Mouse (Mus musculus): ENCODE results near the gene Vps29. TPM values are rescaled to one million over a fixed set of nuclear protein-coding genes. Genes with fewer than 3 reads are reported as not detected.

The Vps29 gene
- polyA plus RNA-seq, 1 experiment = 58.1 TPM

GRCm38 (mm10) chr5:122405537-122405936 lies 51.4 kb downstream of the Vps29 start:
- no peak for DNase-seq
- TF ChIP-seq POLR2A (IDR thresholded peaks at IDR 0.05; ENCODE audit: borderline replicate concordance, extremely low read depth, low read depth, low read length) (no peak), CTCF (IDR thresholded peaks at IDR 0.05; ENCODE audit: insufficient read depth, low read length) (no peak)
- Histone ChIP-seq H3K4me3 (replicated peaks; ENCODE audit: extremely low read depth, low read depth, low read length) (no peak overlapping the region), H3K4me1 (ENCODE audit: control insufficient read depth, insufficient read depth, low read length) (peaks cover 3% of the 10 kb centered on the region)
- 96% methylated on average over 10 of the region's 10 CpGs for WGBS

GRCm38 (mm10) chr5:122409692-122410645 lies 55.8 kb downstream of the Vps29 start:
- 89% methylated on average over 19 of the region's 19 CpGs for WGBS
- DNase-seq = no peak
- TF ChIP-seq POLR2A (IDR thresholded peaks at IDR 0.05; ENCODE audit: borderline replicate concordance, extremely low read depth, low read depth, low read length) = no peak
- TF ChIP-seq CTCF (IDR thresholded peaks at IDR 0.05; ENCODE audit: insufficient read depth, low read length) = no peak
- H3K4me3 ChIP-seq (replicated peaks; ENCODE audit: extremely low read depth, low read depth, low read length) = no peak overlapping the region
- H3K4me1 ChIP-seq (ENCODE audit: control insufficient read depth, insufficient read depth, low read length) = no peaks in the 10 kb centered on the region

GRCm38 (mm10) chr5:122411892-122412291 lies 57.7 kb downstream of the Vps29 start:
- H3K4me1 ChIP-seq (ENCODE audit: control insufficient read depth, insufficient read depth, low read length) = no peaks in the 10 kb centered on the region
- DNase-seq = no peak
- no peak overlapping the region for H3K4me3 ChIP-seq (replicated peaks; ENCODE audit: extremely low read depth, low read depth, low read length)
- 67% methylated on average over 5 of the region's 5 CpGs for WGBS
- TF ChIP-seq CTCF (IDR thresholded peaks at IDR 0.05; ENCODE audit: insufficient read depth, low read length) (no peak), POLR2A (IDR thresholded peaks at IDR 0.05; ENCODE audit: borderline replicate concordance, extremely low read depth, low read depth, low read length) (no peak)

- Histone ChIP-seq H3K4me3 (replicated peaks; ENCODE audit: extremely low read depth, low read depth, low read length) (no peak overlapping the region), H3K4me1 (ENCODE audit: control insufficient read depth, insufficient read depth, low read length) (no peaks in the 10 kb centered on the region)
- whole genome bisulfite sequencing = 32% methylated on average over 6 of the region's 6 CpGs
- no peak for TF ChIP-seq POLR2A (IDR thresholded peaks at IDR 0.05; ENCODE audit: borderline replicate concordance, extremely low read depth, low read depth, low read length)
- no peak for TF ChIP-seq CTCF (IDR thresholded peaks at IDR 0.05; ENCODE audit: insufficient read depth, low read length)
- DNase-seq = no peak
These were observed 58.7 kb downstream of the Vps29 start for GRCm38 (mm10) chr5:122412826-122413225.

- no peaks in the 10 kb centered on the region for H3K4me1 ChIP-seq (ENCODE audit: control insufficient read depth, insufficient read depth, low read length)
- TF ChIP-seq CTCF (IDR thresholded peaks at IDR 0.05; ENCODE audit: insufficient read depth, low read length) (no peak), POLR2A (IDR thresholded peaks at IDR 0.05; ENCODE audit: borderline replicate concordance, extremely low read depth, low read depth, low read length) (no peak)
- 86% methylated on average over 5 of the region's 5 CpGs for WGBS
- no peak for DNase-seq
- H3K4me3 ChIP-seq (replicated peaks; ENCODE audit: extremely low read depth, low read depth, low read length) = no peak overlapping the region
These were observed 60.2 kb downstream of the Vps29 start for GRCm38 (mm10) chr5:122414351-122414750.

Other genes with a start within 250 kb of the Vps29 start
- gene Ccdc63, start 213.5 kb upstream of the Vps29 start, polyA plus RNA-seq (2012; rRNA removed) = 0.14 and 0.27 TPM in 2 replicates
- 67.6 and 81.1 TPM in 2 replicates for gene Ppp1cc, start 196.1 kb upstream of the Vps29 start, polyA plus RNA-seq (2012; rRNA removed)
- 19.6 and 21.9 TPM in 2 replicates for gene Hvcn1, start 147.6 kb upstream of the Vps29 start, polyA plus RNA-seq (2012; rRNA removed)
- gene Tctn1, start 89.9 kb upstream of the Vps29 start, polyA plus RNA-seq (2012; rRNA removed) = 29.8 and 33.2 TPM in 2 replicates
- 30.4 and 35.3 TPM in 2 replicates for gene Pptc7, start 70.0 kb upstream of the Vps29 start, polyA plus RNA-seq (2012; rRNA removed)
- gene Rad9b, start 136 bp upstream of the Vps29 start, polyA plus RNA-seq (2012; rRNA removed) = 2.6 and 2.9 TPM in 2 replicates
- 42.4 and 57.6 TPM in 2 replicates for gene Gpn3, start 17.5 kb downstream of the Vps29 start, polyA plus RNA-seq (2012; rRNA removed)
- gene Fam216a, start 18.0 kb downstream of the Vps29 start, polyA plus RNA-seq (2012; rRNA removed) = 18.9 and 22.5 TPM in 2 replicates
- gene Arpc3, start 37.5 kb downstream of the Vps29 start, polyA plus RNA-seq (2012; rRNA removed) = 114 and 144 TPM in 2 replicates
- 17.9 and 20.5 TPM in 2 replicates for gene Anapc7, start 67.3 kb downstream of the Vps29 start, polyA plus RNA-seq (2012; rRNA removed)
- 90.8 and 126 TPM in 2 replicates for gene Atp2a2, start 147.9 kb downstream of the Vps29 start, polyA plus RNA-seq (2012; rRNA removed)

All from lung, adult 2 months (tissue).